ENCODE assay signal across 22 mouse cellular contexts in genomic region chr14:60621076-60621475, GRCm38 (mm10). TPM values are rescaled to one million over a fixed set of nuclear protein-coding genes. Genes with fewer than 3 reads are reported as not detected.
DNase-seq lines count a peak whose midpoint lies in the region; ATAC-seq and TF ChIP-seq lines count a peak whose summit lies in the region.
"Had no signal": no experiment of that assay in that cellular context is flagged by ENCODE, and none has a peak within 500 bp of the region (broad histone marks: within the 10 kb centered on the region; RNA-seq: fewer than 3 reads in every experiment).

No protein-coding gene starts in this region.

- H3K9me3 ChIP-seq in hindbrain, embryonic 12.5 days (replicated peaks): peaks cover 4% of the 10 kb centered on the region; the same call in 1 of the 2 replicates
- H3K9me3 ChIP-seq: embryonic facial prominence, embryonic 15.5 days; hindbrain, embryonic 15.5 days; limb, embryonic 15.5 days; midbrain, embryonic 13.5 days; stomach, embryonic 15.5 days had no signal

- no peak for TF ChIP-seq CTCF in embryonic fibroblast, embryonic 13.5 days (IDR thresholded peaks at IDR 0.05; ENCODE audit: borderline replicate concordance, insufficient read depth, low read length)

- TF ChIP-seq POLR2A in embryonic fibroblast, embryonic 13.5 days (IDR thresholded peaks at IDR 0.05; ENCODE audit: low read depth, low read length): no peak

- H3K4me1 ChIP-seq in embryonic fibroblast, embryonic 13.5 days (ENCODE audit: control insufficient read depth, insufficient read depth, low read length): no peaks in the 10 kb centered on the region
- no peaks in the 10 kb centered on the region for H3K4me1 ChIP-seq in hindbrain, embryonic 12.5 days
- H3K4me1 ChIP-seq: embryonic facial prominence, embryonic 15.5 days; hindbrain, embryonic 15.5 days; limb, embryonic 15.5 days; neural tube, embryonic 13.5 days; stomach, embryonic 15.5 days had no signal

- H3K9ac ChIP-seq in hindbrain, embryonic 12.5 days: no peak overlapping the region
- H3K9ac ChIP-seq: embryonic facial prominence, embryonic 15.5 days; hindbrain, embryonic 15.5 days; limb, embryonic 15.5 days; midbrain, embryonic 13.5 days; neural tube, embryonic 13.5 days; stomach, embryonic 15.5 days had no signal

- no peak overlapping the region for H3K4me2 ChIP-seq in hindbrain, embryonic 12.5 days (replicated peaks)
- H3K4me2 ChIP-seq: embryonic facial prominence, embryonic 15.5 days; hindbrain, embryonic 15.5 days; limb, embryonic 15.5 days; midbrain, embryonic 13.5 days; neural tube, embryonic 13.5 days; stomach, embryonic 15.5 days had no signal

- no peaks in the 10 kb centered on the region for H3K36me3 ChIP-seq in hindbrain, embryonic 12.5 days
- H3K36me3 ChIP-seq: embryonic facial prominence, embryonic 15.5 days; hindbrain, embryonic 15.5 days; limb, embryonic 15.5 days; midbrain, embryonic 13.5 days; neural tube, embryonic 13.5 days; stomach, embryonic 15.5 days had no signal

- H3K27me3 ChIP-seq in hindbrain, embryonic 12.5 days: no peaks in the 10 kb centered on the region
- H3K27me3 ChIP-seq: embryonic facial prominence, embryonic 15.5 days; hindbrain, embryonic 15.5 days; limb, embryonic 15.5 days; midbrain, embryonic 13.5 days; neural tube, embryonic 13.5 days; stomach, embryonic 15.5 days had no signal

- peak; percentile 28 to 37 for DNase-seq in urinary bladder, adult 18-20 months (ENCODE audit: low spot score in 2 of 2)
- no peak for DNase-seq in urinary bladder, postnatal 25 days (ENCODE audit: low spot score)
- DNase-seq in lung, postnatal 14 days: peak; percentile 28
- no peak for DNase-seq in spleen, adult 12 weeks (ENCODE audit: low spot score)
- no peak for DNase-seq in retina, embryonic 14.5 days (ENCODE audit: low spot score)
- DNase-seq: cerebellum, adult 18-20 months; cerebellum, postnatal 25 days; gastrocnemius, adult 2 months; heart, postnatal 36 days; kidney, adult 11 months; kidney, postnatal 14 days; right cerebral cortex, postnatal 14 days; thymus, postnatal 14 days had no signal

- no peak for ATAC-seq in hindbrain, embryonic 12.5 days (ENCODE audit: low FRiP score)
- ATAC-seq: midbrain, embryonic 13.5 days had no signal

- peak overlapping the region; percentile 35 for H3K27ac ChIP-seq in embryonic fibroblast, embryonic 13.5 days (ENCODE audit: insufficient read depth, low read length)
- H3K27ac ChIP-seq in hindbrain, embryonic 12.5 days: no peak overlapping the region
- H3K27ac ChIP-seq: embryonic facial prominence, embryonic 15.5 days; gastrocnemius, adult 2 months; hindbrain, embryonic 15.5 days; layer of hippocampus, adult 2 months; limb, embryonic 15.5 days; midbrain, embryonic 13.5 days; neural tube, embryonic 13.5 days; stomach, embryonic 15.5 days had no signal

- 79% methylated on average over 9 of the region's 9 CpGs for WGBS in hindbrain, embryonic 12.5 days

- no peak overlapping the region for H3K4me3 ChIP-seq in embryonic fibroblast, embryonic 13.5 days (ENCODE audit: insufficient read depth, low read length)
- no peak overlapping the region for H3K4me3 ChIP-seq in hindbrain, embryonic 12.5 days
- H3K4me3 ChIP-seq: embryonic facial prominence, embryonic 15.5 days; gastrocnemius, adult 2 months; hindbrain, embryonic 15.5 days; layer of hippocampus, adult 2 months; limb, embryonic 15.5 days; midbrain, embryonic 13.5 days; neural tube, embryonic 13.5 days; stomach, embryonic 15.5 days had no signal

RNA-seq across cellular contexts. Expression of gene Spata13, which starts 12.7 kb away (rescaled TPM):
- polyA plus RNA-seq in embryonic fibroblast, embryonic 13.5 days (2011; ENCODE audit: insufficient read length, low read depth, missing spikeins): 11.1 and 12.5 TPM in 2 replicates
- 53.7 and 63.2 TPM in 2 replicates for polyA plus RNA-seq in hindbrain, embryonic 12.5 days (2016; fragmentation: Nextera tagmentation; extraction: Ambion mirVana)

Comparison
In these comparisons a context has a peak if more than half of its experiments do, and no peak if none do; other contexts are left out.
1. DNase-seq: peak in urinary bladder, adult 18-20 months (2 of 2) and lung, postnatal 14 days (single experiment); none in urinary bladder, postnatal 25 days (single experiment), spleen, adult 12 weeks (single experiment) and retina, embryonic 14.5 days (single experiment).